Mouse (Mus musculus): ENCODE data around the gene Nr2f1. TPM values are rescaled to one million over a fixed set of nuclear protein-coding genes. Genes with fewer than 3 reads are reported as not detected.

Gene Nr2f1
- polyA plus RNA-seq, 1 experiment, result 13.3 TPM

DNA sequence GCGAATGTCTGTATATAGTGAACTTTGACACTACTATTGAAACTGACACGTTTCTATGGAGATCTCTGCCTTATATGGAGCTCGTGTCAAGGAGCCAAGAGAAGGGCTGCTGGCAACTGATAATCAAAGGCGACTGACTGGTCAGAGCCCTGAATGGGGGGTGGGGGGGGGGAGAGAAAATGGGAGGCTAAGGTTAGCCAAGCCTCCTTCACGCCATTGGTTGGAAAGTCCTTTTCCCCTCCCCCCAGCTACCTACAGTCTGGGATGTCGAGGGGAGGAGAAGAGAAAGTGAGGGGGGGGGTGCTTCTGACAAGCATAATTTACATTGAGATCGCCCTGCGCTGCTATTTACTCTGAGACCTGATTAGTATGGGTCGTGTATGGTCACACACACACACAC, 850 bp upstream of the Nr2f1 start:
- DNase-seq (ENCODE audit: low read depth), result no peak

DNA sequence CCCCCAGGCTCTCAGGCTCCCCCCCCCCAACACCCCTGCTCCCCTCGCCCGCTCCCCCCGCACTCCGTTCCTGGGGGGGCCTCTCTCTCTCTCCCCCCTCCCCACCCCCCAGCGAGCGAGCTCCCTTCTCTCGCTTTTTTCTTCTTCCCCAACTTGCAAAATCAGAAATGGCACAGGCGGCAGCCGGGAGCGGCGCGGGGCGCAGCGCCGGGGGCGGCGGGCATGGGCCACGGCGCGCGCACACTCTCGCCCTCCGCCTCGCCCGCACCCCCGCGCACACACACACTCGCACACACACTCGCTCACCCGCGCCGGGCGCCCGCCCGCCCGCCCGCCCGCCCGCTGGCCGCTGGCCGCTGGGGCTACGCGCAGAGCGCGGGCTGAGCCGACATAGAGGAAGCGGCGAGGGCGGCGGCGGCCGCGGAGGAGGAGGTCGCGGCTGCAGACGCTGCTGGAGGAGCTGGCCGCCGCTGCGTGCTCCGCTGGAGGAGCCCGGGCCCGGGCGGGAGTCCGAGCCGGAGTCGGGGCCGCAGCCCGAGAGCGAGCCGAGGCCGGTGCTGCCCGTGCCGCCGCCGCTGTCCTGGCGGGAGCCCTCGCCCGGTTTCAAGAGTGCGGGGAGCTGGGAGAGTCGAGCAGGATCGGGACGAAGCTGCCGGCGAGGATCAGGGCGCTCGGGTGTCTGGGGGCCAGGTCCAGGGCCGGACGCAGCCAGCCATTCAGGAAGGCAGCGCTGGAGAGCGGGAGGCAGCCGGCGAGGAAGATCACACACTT, 501 bp downstream of the Nr2f1 start:
- no peak for DNase-seq (ENCODE audit: low read depth)

DNA sequence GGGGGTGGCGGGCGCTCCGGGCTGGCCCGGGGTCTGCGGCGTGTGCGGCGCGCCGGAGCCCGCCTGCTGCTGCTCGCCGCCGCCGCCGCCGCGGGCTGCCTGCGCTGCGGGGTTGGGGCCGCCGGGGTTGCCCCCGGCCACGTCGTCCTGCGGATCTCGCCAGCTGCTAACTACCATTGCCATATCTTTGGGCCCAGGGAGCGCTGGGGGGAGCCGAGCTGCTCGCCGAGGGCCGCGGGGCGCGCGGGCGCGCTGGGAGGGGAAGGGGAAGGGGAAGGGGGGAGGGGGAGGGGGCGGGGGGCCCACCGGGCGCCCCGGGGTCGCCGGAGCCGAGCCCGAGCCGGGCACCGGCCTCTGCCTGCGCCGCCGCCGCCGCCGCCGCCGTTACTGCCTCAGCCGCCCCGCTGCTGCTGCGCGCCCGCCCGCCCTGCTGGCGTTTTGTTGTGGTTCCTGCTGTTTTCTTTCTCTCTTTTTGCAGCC, 1.1 kb downstream of the Nr2f1 start:
- DNase-seq (ENCODE audit: low read depth), result no peak

DNA sequence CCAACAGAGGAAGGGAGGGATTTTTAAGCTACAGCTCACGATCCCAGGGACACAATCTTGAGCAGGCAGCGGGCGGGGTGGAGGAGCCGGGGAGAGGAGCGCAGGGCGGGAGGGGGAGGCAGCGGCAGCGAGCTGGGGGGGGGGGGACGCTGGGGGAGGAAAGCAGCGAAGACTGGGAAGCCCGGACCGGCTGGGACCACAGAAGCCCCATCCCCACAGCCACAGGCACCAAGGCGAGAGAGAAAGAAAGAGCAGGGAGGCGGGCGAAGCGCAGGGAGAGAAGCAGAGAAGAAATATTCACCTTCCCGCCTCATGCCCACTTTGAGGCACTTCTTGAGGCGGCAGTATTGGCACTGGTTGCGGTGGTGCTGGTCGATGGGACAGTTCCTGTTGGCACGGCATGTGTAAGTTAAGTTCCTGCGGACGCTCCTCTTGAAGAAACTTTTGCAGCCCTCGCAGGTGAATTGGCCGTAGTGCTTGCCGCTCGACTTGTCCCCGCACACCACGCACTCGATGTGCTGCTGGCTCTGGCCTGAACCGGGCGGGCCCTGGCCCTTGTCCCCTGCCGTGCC, 1.7 kb downstream of the Nr2f1 start:
- no peak for DNase-seq (ENCODE audit: low read depth)

DNA sequence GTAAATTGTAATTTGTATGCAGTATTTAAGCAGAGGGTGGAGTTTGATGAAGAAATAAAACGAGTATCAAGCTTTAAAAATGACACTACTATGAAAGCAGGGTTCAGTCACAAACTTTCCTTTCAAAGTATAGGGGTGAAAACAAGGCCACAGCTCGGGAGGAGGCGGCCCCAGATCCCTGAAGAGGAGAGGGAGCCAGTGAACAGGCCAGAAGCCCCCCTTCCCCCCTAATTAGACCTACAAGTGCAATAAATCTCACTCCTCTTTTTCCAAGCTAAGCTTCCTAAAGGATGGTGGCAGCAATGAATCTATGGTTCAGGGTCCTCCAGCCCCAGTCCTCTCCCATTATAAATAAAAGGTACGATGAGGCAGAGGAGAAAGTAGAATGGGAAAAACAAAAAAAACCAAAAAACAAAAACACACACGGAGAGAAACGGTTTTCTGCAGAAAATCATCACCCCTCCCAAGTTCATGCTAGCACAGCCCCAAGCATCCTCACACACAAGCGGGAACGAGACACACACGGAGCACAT, 2.2 kb downstream of the Nr2f1 start:
- no peak for DNase-seq (ENCODE audit: low read depth)

DNA sequence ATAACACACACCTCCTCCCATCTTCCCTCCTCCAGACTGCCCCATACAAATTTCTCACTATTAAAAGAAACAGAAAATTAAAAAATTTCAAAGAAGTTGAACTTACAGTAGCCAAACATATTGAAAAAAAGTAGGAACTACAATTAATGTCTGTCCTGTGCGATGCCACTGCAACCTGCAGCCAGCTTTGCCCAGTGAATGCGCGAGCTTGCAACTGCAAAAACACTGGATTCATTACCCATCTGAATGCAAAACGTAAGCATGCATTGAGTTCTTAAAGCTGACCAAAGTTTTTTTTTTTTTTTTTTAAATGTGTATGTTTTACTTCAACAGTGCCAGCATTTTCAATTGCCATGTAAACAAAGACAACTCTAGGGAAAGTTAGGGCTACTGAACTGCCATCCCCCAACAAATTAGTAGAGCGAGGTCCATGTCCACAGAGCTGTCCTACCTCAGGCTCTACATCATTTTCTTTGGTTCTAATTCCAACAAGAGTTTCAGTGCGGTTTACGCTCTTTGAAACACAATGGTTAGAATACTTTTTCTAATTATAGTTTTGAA, 3.2 kb downstream of the Nr2f1 start:
- no peak for DNase-seq (ENCODE audit: low read depth)

DNA sequence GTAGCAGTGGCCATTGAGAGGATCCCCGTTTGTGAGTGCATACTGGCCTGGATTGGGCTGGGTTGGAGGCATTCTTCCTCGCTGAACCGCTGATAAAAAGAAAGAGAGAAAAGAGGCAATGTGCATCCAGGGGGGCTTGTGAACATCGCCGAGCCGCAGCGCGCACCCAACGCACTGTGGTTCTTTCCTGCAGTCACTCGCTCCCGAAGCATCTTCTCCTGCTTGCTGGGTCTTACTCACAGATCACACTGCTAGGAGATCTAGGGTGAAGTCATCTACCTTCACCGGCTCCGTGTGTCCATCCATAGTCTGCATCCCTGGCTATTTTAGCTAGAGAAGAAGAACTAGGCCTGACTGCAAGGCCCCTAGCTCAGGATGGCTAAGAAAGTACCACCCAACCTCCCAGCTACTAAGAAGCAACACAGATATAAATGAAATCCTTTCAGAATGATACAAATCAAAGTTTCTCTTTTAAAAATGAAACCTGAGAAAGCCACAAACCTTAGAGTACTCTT, 3.9 kb downstream of the Nr2f1 start:
- DNase-seq (ENCODE audit: low read depth), result no peak

DNA sequence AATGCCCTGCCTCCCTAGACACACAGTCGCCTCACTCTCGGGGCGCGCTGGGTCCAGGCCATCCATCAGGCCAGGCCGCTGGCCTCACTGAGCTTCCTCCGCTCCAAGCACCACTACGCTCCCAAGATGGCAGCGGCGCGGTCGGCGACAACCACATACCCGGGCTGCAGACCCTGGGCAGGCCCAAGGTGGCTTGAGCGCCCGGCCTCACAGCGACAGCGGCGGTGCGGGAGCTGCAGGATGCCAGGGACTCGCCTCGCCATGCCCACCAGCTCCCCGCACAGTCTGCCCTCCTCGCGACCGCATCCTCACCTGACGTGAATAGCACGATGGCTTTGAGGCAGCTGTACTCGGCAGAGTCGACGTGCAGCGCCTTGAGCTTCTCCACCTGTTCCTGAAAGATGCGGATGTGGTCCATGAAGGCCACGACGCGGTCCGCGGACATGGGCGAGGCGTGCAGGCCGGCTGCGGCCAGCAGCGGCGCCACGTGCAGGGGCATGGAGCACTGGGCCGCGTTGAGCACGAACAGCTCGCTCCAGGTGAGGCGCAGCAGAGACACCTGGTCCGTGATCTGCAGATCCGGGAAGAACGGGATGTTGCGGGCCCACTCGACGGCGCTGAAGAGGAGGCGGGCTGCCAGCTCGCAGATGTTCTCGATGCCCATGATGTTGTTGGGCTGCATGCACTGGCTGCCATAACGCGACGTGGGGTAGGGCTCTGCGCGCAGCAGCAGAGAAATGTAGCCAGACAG, 4.5 kb downstream of the Nr2f1 start:
- no peak for DNase-seq (ENCODE audit: low read depth)

DNA sequence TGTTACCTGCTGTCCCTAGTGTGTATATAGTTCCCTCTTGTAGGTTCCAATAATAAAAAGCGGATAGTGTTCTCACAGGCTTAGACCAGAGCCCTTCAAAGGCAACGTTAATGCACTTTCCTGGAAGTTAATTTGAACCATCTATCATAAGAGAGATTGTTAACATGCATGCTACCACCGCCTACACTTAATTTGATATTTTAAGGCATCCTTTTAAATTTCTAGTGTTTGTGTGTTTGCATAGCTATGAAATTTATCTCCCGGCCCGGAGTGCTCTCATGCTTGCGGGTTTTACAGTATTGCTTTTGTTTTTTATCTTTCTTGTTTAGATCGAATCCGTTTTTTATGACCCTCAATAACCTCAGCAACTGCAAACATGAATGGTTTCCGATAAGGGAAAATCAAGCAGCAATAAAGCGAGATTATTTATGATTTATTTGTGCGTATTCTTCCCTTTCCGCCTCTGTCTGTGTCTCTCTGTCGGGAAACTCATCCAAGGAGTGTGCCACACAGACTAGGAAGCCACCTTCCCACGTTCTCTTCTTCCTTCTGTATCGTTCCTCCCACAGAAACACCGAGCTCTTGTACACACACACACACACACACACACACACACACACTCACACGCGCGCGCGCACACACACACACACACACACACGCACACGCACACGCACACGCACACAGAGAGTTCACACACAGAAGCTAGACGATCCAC, 5.3 kb downstream of the Nr2f1 start:
- DNase-seq (ENCODE audit: low read depth), result no peak

DNA sequence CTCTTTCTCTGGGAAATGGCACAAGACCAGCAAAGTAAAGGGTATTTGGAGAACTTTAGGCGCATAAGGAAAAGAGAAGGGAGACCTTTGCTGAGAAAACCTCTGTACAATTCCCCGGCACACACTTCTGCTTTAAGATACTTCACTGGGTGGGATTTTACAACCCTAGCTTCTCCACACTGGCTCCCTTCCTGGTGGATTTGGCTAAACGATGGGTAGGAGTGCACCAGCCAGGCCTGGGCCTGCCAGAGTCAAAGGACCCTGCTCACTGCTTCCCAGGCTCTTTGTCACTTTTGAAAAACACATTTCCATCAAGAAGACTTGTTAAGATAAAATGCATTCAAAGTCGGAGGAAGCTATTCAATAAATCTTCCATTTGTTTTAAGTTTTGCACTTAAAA, 6.3 kb downstream of the Nr2f1 start:
- DNase-seq (ENCODE audit: low read depth), result no peak

DNA sequence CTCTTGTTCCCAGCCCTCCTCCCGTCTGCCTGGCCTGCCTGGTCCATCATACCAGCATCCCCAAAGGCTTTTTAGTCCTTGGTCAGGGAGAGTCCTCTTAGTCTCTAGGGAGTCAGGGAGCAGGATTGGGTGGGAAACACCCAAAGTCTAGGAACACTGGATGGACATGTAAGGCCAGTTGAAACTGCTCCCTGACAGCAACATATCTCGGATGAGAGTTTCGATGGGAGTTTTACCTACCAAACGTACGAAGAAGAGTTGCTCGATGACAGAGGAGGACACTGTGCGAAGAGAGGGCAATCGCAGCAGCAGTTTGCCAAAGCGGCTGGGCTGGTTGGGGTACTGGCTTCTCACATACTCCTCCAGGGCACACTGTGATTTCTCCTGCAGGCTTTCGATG, 10.0 kb downstream of the Nr2f1 start:
- DNase-seq (ENCODE audit: low read depth), result no peak

DNA sequence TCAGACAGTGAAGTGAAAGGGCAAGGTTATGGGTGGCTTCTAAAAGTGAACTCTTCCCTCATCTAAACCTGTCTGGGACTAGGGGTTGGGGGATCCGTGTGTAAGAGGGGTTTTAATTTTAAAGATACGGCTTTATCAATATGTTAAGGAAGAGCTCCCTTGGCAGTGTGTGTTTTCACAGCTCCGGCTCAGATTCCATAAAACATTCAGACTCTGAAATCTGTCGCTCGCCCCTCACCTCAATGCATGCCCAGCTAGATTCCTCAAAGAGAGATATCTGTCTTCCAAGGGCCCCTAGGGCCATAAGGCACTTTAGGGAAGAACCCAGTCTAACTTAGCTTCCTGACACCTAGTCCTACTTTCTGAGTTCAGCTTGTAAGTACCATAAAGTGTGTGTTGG, 11.7 kb downstream of the Nr2f1 start:
- DNase-seq (ENCODE audit: low read depth), result no peak

DNA sequence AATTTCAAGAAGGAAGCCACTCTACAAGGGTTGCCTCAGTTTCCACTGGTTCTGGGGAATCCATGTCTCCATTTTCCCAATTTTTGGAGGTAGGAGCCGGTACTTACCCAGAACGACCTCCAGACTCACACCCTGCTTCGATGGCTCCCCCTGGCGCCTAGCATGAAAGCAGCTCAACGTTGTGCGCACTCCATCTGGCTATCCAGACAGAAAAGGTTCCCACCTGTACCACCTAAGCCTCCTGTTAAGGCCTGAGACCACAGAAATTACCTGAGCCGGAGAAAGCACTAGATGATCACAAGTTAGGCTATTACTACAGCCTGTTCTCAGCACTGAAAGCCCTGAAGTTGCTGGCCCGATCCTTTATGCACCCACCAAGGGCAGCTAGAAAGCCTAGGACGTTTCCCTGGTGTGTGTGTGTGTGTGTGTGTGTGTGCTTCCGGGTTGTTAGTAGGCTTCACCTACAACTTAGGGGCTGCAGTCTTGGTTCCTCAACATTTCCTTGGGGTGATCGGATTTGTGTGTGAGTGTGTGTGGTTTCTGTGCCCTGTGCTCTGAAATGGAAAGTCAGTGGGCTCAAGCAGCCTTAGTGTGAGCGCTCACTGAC, 13.1 kb downstream of the Nr2f1 start:
- no peak for DNase-seq (ENCODE audit: low read depth)

DNA sequence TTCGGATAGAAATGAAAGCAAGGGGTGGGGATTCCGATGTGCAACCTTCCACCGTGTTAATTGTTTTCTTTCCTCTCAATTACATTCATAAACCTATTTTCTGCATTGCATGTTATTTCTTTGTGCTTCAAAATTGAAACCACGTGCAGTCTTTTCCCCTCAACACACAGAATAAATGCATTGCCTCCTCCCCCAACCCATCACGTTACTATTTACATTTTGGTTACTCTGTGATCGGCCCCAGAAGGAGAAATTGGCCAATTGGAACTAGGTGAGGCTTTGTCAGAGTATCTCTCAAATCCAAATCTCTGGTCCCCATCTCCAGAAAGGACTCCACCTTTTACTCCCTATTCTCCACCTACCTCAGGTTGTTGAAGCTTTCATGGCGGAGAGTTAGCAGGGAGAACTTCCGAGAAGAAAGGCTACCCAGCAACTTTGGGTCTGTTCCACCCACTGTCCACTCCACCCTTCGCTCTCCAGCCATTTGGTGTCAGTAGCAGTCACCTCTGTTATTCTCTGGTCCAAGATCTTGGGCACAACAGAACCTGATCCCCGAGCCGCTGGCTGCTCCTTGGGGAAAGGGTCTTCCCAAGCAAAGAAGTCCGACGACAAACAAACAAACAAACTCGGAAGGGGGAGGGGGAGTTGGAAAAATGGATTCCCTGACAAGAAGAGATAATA, 14.6 kb downstream of the Nr2f1 start:
- no peak for DNase-seq (ENCODE audit: low read depth)

DNA sequence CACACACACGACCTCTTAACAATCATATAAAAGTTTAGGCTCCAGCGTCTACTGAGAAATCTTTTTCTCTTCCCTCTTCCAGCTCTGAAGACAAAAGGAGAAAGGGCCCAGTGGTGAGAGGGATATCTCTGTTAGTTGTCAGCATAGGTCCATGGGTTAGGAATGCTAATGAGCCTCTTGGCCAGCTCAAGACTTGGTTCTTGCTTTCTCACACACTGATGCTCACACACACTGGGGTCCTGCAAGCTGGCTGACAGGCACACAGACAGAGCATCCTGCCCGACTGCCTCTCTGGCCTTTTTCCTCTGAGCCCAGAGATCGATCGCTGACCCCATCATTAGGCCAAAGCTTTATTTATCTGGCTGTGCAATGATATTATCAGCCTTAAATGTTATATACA, 15.6 kb downstream of the Nr2f1 start:
- DNase-seq (ENCODE audit: low read depth), result no peak

DNA sequence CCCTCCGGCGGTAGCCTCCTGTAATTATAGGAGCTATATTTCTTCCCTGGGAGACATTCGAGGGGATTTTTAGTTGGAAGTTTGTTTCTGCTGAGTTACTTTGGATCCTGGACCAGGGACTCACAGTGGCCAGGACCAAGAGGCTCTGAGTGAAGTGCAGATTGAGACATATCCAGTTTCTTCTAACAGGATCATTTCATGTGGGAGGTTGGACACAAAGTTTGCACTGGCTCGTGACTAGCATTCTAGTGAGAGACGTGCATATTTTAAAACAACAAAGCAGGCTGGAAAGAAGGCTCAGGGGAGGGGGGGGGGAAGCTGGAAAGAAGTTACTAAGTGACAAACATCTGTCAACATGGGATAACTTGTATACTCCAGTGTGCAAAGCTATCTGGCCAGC, 16.6 kb downstream of the Nr2f1 start:
- DNase-seq (ENCODE audit: low read depth), result no peak

DNA sequence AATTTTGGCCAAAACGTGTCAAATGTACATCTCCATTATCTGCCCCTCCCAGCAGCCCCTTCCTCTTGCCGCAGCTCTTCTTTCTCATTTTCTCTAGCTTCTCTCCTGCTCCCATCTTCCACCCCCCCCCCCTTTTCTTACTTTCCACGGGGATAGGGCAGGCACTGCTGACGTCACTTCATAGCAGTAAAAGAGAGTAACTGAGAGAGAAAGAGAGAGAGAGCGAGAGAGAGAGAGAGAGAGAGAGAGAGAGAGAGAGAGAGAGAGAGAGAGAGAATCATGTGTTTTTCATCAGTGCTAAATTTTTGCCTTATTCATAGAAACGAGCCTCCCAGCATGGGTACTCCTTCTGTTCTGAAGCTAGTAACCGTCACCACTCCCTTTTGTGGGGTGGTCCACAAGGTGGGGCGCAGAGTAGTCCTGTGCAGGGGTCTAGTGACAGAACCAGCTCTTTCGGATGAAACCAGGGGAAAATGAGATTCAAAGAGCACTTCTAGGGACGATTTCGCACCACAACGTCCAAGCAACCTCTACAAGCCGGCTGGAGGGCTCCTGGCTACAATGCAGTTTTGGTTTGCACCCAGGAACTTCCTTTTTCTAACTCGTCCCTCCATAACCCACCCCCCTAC, 17.5 kb downstream of the Nr2f1 start:
- DNase-seq (ENCODE audit: low read depth), result no peak

DNA sequence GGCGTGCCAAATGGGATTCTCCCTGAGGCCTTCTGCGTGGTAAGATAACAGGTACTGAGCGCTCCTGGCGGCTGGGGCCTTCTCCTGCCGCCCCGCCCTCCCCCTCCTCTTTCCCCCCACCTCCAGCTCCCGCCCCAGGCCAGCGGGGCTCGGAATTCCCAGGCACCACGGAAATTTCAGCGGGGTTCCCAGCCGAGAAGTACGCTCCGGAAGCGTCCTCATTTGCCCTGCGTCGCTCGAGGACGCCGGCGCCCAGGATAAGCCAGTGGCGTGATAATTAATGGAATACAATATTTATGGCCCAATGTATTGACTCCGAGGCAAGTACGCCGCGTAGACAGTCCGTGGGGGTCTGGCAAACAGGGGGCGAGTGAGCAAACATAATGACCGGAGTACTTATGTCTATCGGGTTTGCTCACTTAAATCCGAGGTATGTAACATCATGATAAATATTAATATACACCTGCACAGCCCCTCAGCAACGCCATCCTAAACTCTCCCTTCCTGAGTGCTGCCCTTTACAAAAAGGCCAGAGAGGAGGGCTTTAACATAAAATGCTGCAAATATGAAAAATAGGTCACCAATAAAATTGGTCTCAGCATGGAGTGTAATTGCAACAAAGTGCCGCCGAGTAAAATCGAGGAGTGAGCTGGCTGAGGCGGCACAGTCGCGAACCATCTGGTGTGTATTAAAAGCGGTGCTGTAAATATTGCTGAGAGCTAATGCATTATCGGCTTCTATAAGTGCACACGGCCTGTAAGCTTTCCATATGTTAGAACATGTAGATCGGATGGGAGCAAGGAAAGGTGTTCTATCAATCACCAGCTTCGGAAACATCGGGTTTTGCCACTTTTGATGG, 18.3 kb downstream of the Nr2f1 start:
- DNase-seq (ENCODE audit: low read depth), result no peak

DNA sequence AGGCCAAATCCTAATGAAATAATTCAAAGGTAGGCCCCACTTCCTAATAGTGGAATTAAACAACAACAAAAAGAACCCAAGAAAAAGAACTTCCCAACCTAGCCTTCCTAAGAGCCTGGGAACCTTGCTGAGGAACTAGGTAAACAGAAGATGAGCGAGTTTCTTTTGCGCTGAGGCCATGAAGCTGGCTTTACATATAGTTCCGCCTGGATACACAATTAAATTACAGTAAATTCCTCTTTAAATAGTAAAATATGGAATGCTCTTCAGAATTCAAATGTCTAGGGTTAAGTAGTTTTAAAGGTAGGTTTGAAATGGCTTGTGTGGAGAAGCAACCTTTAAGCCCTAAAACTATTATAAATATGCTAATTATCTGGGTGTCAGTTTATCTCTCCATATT, 19.3 kb downstream of the Nr2f1 start:
- DNase-seq (ENCODE audit: low read depth), result no peak
